Mouse (Mus musculus): ENCODE measurements around the gene Polr2g.

Gene Polr2g

GRCm38 (mm10) chr19:8821146-8821545 lies 22.8 kb upstream of the Polr2g start:
- TF ChIP-seq GATA4 (IDR thresholded peaks at IDR 0.05; ENCODE audit: insufficient replicate concordance, low read length): no peak

GRCm38 (mm10) chr19:8820424-8820956 lies 22.1 kb upstream of the Polr2g start:
- no peak for TF ChIP-seq GATA4 (IDR thresholded peaks at IDR 0.05; ENCODE audit: insufficient replicate concordance, low read length)

- TF ChIP-seq GATA4 (IDR thresholded peaks at IDR 0.05; ENCODE audit: insufficient replicate concordance, low read length): no peak; the same call in 1 of the 2 replicates
Measured at GRCm38 (mm10) chr19:8819596-8820423, 21.4 kb upstream of the Polr2g start, which contains the start of gene Hnrnpul2. Gene Hnrnpul2, plus strand, starts transcription at chr19:8820010.

- no peak for TF ChIP-seq GATA4 (IDR thresholded peaks at IDR 0.05; ENCODE audit: insufficient replicate concordance, low read length)
Measured at GRCm38 (mm10) chr19:8818801-8819595, 20.6 kb upstream of the Polr2g start, which contains the start of gene Ttc9c. Gene Ttc9c, minus strand, starts transcription at chr19:8819333.

DNA sequence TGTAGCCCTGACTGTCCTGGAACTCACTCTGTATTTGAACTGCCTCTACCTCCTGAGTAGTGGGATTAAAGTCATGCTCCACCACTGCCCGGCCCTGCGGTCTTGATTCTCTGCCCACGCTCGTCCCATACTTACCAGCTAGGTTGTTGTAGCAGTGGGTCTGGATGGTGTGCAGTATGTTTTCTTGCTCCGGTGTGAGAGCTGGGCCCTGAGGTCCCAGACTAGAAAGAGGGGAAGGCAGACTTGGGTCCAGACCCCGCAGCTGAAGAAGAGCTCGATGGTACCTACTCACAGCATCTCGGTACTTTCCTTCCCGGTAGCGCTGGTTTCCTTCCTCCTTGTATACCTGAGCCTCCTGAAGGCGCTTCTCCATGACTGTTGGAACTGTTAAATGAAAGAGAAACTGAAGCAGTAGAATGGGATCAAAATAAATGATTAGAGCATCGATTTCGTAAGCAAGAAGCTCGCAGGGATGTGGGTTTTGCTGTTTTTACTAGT lies 20.0 kb upstream of the Polr2g start:
- no peak for TF ChIP-seq GATA4 (IDR thresholded peaks at IDR 0.05; ENCODE audit: insufficient replicate concordance, low read length)

DNA sequence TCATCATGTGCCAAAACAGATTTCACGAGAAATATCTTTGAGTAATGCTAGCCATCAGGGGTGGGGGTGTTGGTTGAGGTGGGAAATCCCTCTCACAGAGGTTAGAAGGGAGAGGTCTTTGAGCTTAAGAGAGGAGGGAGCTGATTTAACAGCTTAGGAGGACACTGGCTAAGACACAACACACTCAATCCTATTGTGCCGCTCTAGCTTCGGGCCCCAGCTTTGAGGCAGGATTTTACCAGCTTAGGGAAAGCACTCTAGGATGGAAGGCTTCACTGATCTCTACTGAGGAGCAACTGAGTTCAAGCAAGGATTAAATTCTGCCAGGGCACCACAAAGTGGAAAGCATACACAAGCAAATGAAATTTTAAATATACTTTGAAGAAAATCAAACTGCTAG lies 18.6 kb upstream of the Polr2g start:
- TF ChIP-seq GATA4 (IDR thresholded peaks at IDR 0.05; ENCODE audit: insufficient replicate concordance, low read length): no peak

- no peak for TF ChIP-seq GATA4 (IDR thresholded peaks at IDR 0.05; ENCODE audit: insufficient replicate concordance, low read length)
Measured at GRCm38 (mm10) chr19:8815812-8816211, 17.4 kb upstream of the Polr2g start.

DNA sequence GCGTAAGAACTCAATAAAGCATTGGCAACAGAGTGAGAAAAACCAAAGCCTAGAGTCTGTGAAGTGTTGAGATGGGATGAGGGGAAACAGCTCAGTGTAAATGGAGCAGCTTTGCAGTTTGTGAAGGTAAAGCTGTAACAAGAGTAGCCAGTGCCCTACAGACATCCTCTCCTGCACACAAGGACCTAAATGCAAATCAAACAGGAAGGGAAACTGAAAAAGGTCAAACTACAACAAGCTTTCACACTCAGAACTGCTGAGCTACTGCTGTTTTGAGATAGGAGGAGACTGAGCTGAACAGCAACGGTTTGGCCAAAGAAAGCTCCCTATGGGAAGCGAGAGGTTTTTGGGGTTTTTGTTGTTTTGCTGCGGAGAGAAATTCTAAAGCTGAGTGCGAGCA lies 8.4 kb upstream of the Polr2g start:
- no peak for TF ChIP-seq GATA4 (IDR thresholded peaks at IDR 0.05; ENCODE audit: insufficient replicate concordance, low read length)

GRCm38 (mm10) chr19:8803879-8804660 lies 5.7 kb upstream of the Polr2g start:
- TF ChIP-seq GATA4 (IDR thresholded peaks at IDR 0.05; ENCODE audit: insufficient replicate concordance, low read length): no peak

- TF ChIP-seq GATA4 (IDR thresholded peaks at IDR 0.05; ENCODE audit: insufficient replicate concordance, low read length): no peak
Measured at GRCm38 (mm10) chr19:8803204-8803780, 4.9 kb upstream of the Polr2g start.

DNA sequence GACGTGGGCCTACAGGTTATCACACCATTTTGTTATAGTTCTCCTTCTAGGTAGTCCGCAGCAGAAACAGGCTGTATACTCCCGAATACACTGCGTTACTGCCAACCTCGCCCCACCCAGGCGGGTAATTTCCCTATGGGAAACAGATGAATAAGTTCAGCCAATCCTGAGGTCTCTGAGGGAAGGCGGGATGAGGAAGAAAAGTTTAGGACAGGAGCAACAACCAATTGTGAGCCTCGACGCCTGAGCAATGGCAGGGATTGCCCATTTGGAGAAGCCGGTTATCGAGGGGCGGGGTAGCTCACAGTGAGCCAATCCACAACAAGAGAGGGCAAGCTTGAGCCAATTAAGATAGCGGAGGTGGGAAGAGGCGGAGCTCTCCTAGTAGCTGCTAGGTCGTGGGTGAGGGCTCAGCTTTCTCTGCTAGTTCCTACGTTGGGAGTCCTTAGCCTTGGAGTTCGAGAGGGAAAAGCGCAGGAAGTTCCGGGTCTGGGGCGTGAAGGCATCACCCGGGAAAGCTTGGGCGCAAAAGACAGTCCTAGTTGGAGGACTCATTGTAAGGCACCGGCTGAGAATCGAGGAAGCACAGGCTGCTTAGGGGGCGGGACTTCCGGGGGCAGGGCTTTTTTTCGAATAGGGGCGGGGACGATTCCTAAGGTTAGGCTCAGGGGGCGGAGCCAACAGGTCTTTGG lies 3.9 kb upstream of the Polr2g start, which contains the start of gene Zbtb3:
Gene Zbtb3, plus strand, starts transcription at position 426 of the 692 bp plus-strand sequence.
- peak; percentile 48; the same call in 1 of the 2 replicates for TF ChIP-seq GATA4 (IDR thresholded peaks at IDR 0.05; ENCODE audit: insufficient replicate concordance, low read length)

- TF ChIP-seq GATA4 (IDR thresholded peaks at IDR 0.05; ENCODE audit: insufficient replicate concordance, low read length): no peak
Measured at GRCm38 (mm10) chr19:8798947-8799315, 554 bp upstream of the Polr2g start.

GRCm38 (mm10) chr19:8790171-8790570 lies 8.2 kb downstream of the Polr2g start:
- TF ChIP-seq GATA4 (IDR thresholded peaks at IDR 0.05; ENCODE audit: insufficient replicate concordance, low read length): no peak

DNA sequence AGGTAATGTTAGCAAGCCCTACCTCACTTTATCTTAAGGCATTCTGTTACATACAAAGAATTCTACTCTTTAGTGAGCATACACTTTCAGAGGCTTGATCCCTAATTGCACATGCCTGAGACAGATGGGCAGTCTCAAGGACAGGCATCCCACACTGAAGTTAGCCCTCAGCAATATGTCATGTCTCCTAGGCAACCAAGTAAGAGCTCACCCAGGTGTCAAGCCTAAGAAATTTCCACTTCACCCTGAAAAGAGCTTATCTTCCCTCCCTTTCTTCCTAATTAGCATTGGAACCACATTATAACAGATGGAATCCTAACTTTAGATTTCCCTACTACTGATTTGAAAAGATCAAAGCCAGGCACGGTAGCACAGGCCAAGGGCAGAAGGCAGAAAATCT lies 9.2 kb downstream of the Polr2g start:
- no peak for TF ChIP-seq GATA4 (IDR thresholded peaks at IDR 0.05; ENCODE audit: insufficient replicate concordance, low read length)
